Mouse (Mus musculus): ENCODE results near the gene Pinlyp.

DNA sequence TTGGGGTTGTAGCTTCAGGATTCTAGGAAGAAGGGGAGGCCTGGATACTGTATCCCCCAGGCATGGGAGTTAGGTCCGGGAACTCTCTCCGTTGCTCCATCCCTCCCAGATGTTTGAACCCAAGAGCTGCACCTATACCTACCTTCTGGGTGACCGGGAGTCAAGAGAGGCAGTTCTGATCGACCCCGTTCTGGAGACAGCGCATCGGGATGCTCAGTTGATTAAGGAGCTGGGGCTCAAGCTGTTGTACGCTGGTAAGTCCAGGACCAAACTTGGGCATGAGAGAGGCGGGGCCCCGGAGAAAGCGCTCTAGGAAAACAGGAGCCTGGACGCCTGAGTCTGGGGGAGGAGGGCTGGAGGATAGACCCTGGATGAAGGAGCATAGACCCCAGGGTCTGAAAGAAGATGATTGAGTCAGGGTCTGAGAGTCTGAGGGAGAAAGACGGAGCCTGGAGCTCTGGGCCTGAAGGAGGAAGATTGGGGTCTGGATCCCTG is 48.4 kb upstream of the Pinlyp start:
- TF ChIP-seq GATA1 (IDR thresholded peaks at IDR 0.05; ENCODE audit: borderline replicate concordance, low read length) = no peak
- TF ChIP-seq FLI1 (IDR thresholded peaks at IDR 0.05; ENCODE audit: low read length) = no peak

All from megakaryocyte, embryonic 14.5 days (primary cell).